10 mouse cellular contexts compared by ENCODE assay signal in the genomic region with DNA sequence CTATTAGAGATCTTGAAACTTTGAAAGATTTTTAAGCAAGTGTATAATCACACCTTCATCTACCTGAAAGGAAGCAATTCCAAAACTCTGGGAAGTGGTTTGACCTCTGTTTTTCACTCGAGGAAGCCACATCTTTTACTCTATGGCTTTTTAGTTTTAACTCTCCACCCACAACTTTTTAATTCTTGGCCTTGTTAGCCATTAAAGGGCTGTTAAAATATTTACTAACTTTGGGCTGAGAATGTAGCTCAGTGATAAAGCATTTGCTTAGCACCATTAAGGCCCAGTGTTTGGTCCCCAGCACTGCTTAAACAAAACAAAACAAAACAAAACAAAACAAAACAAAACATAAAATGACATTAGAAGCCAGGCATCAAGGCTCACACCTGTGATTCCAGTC. TPM values are rescaled to one million over a fixed set of nuclear protein-coding genes. Genes with fewer than 3 reads are reported as not detected.
A peak's percentile ranks its signal among the peaks of the same experiment; 100 is the strongest.
DNase-seq lines count a peak whose midpoint lies in the region; ATAC-seq and TF ChIP-seq lines count a peak whose summit lies in the region.
"Had no signal": no experiment of that assay in that cellular context is flagged by ENCODE, and none has a peak within 500 bp of the region (broad histone marks: within the 10 kb centered on the region; RNA-seq: fewer than 3 reads in every experiment).

No protein-coding gene starts in this region.

- no peak overlapping the region for H3K27ac ChIP-seq in forebrain, embryonic 10.5 days
- no peak overlapping the region for H3K27ac ChIP-seq in forebrain, embryonic 16.5 days (ENCODE audit: low read length)
- H3K27ac ChIP-seq in liver, adult 2 months (replicated peaks; ENCODE audit: insufficient read depth, low read depth, low read length) = peak overlapping the region; percentile 28; the same call in 1 of the 2 replicates
- no peak overlapping the region for H3K27ac ChIP-seq in intestine, embryonic 16.5 days (ENCODE audit: low read length)
- H3K27ac ChIP-seq in small intestine, adult 2 months (ENCODE audit: insufficient read depth, low read depth, low read length) = 0 out of 2 replicates have a peak overlapping the region, but pooled peaks have one; percentile 31

- no peak for DNase-seq in forebrain, embryonic 10.5 days (ENCODE audit: extremely low spot score, low spot score)
- DNase-seq in liver, adult 2 months (ENCODE audit: extremely low read depth, low read depth, low spot score) = peak; percentile 40
- no peak for DNase-seq in liver
- no peak for DNase-seq in embryo, embryonic 11 days
- no peak for DNase-seq in layer of hippocampus, adult 11-12 months (ENCODE audit: low spot score)
- DNase-seq: layer of hippocampus, adult 9-11 months; right cerebral cortex, adult 18-20 months had no signal

- peaks cover 14% of the 10 kb centered on the region; the same call in 1 of the 2 replicates for H3K79me2 ChIP-seq in liver, adult 2 months (ENCODE audit: control insufficient read depth, insufficient read depth, low read length)

- no peaks in the 10 kb centered on the region for H3K9me3 ChIP-seq in forebrain, embryonic 10.5 days
- no peaks in the 10 kb centered on the region for H3K9me3 ChIP-seq in forebrain, embryonic 16.5 days (ENCODE audit: control insufficient read depth, low read length)
- H3K9me3 ChIP-seq in intestine, embryonic 16.5 days (ENCODE audit: control insufficient read depth, low read length) = no peaks in the 10 kb centered on the region

- H3K4me3 ChIP-seq in forebrain, embryonic 10.5 days = peak overlapping the region; percentile 87
- no peak overlapping the region for H3K4me3 ChIP-seq in forebrain, embryonic 16.5 days (replicated peaks; ENCODE audit: low read length)
- H3K4me3 ChIP-seq in liver, adult 2 months (ENCODE audit: insufficient read depth, low read depth, low read length) = no peak overlapping the region
- peak overlapping the region; percentile 88; the same call in 1 of the 2 replicates for H3K4me3 ChIP-seq in intestine, embryonic 16.5 days (ENCODE audit: low read length)
- no peak overlapping the region for H3K4me3 ChIP-seq in small intestine, adult 2 months (ENCODE audit: low read depth, low read length)

- TF ChIP-seq POLR2A in liver, adult 2 months (IDR thresholded peaks at IDR 0.05; ENCODE audit: extremely low read depth, insufficient read depth, low read length) = no peak
- TF ChIP-seq POLR2A in small intestine, adult 2 months (IDR thresholded peaks at IDR 0.05; ENCODE audit: low read depth, low read length) = no peak

- TF ChIP-seq CTCF in liver, adult 2 months (IDR thresholded peaks at IDR 0.05; ENCODE audit: low read depth, low read length) = no peak
- no peak for TF ChIP-seq CTCF in small intestine, adult 2 months (IDR thresholded peaks at IDR 0.05; ENCODE audit: extremely low read depth, insufficient read length, insufficient replicate concordance, low read depth, low read length)

- peaks cover 25% of the 10 kb centered on the region for H3K36me3 ChIP-seq in forebrain, embryonic 10.5 days (replicated peaks)
- H3K36me3 ChIP-seq in forebrain, embryonic 16.5 days (ENCODE audit: control insufficient read depth, insufficient read depth) = no peaks in the 10 kb centered on the region
- no peaks in the 10 kb centered on the region; the same call in 1 of the 2 replicates for H3K36me3 ChIP-seq in liver, adult 2 months (ENCODE audit: control insufficient read depth, insufficient read depth, low read length)
- peaks cover 3% of the 10 kb centered on the region; the same call in 1 of the 2 replicates for H3K36me3 ChIP-seq in intestine, embryonic 16.5 days (ENCODE audit: control insufficient read depth, insufficient read depth, low read length)
- peaks cover 4% of the 10 kb centered on the region for H3K36me3 ChIP-seq in small intestine, adult 2 months (ENCODE audit: control insufficient read depth, insufficient read depth, low read length)

- WGBS in forebrain, embryonic 10.5 days = 41% methylated on average over 1 of the region's 1 CpGs
- 33% methylated on average over 1 of the region's 1 CpGs for WGBS in forebrain, embryonic 16.5 days
- 14% methylated on average over 1 of the region's 1 CpGs for WGBS in liver, adult 2 months
- 33% methylated on average over 1 of the region's 1 CpGs for whole genome bisulfite sequencing in intestine, embryonic 16.5 days
- WGBS in small intestine, adult 2 months = 18% methylated on average over 1 of the region's 1 CpGs

- H3K9ac ChIP-seq in forebrain, embryonic 16.5 days (replicated peaks; ENCODE audit: low read depth, low read length) = no peak overlapping the region
- H3K9ac ChIP-seq in liver, adult 2 months (ENCODE audit: low read depth, low read length) = no peak overlapping the region
- H3K9ac ChIP-seq in intestine, embryonic 16.5 days (ENCODE audit: low read depth, low read length) = no peak overlapping the region

- no peak overlapping the region for H3K4me2 ChIP-seq in forebrain, embryonic 16.5 days (ENCODE audit: low read length)
- peak overlapping the region; percentile 64; the same call in 1 of the 2 replicates for H3K4me2 ChIP-seq in intestine, embryonic 16.5 days (ENCODE audit: low read depth, low read length)

- H3K4me1 ChIP-seq in forebrain, embryonic 10.5 days = peaks cover 66% of the 10 kb centered on the region
- peaks cover 21% of the 10 kb centered on the region for H3K4me1 ChIP-seq in forebrain, embryonic 16.5 days (replicated peaks; ENCODE audit: control insufficient read depth, insufficient read depth, low read length)
- H3K4me1 ChIP-seq in liver, adult 2 months (ENCODE audit: control insufficient read depth, insufficient read depth, low read length) = peaks cover 2% of the 10 kb centered on the region; the same call in 1 of the 2 replicates
- peaks cover 18% of the 10 kb centered on the region for H3K4me1 ChIP-seq in intestine, embryonic 16.5 days (ENCODE audit: control insufficient read depth, insufficient read depth, low read length)
- peaks cover 4% of the 10 kb centered on the region; the same call in 1 of the 2 replicates for H3K4me1 ChIP-seq in small intestine, adult 2 months (ENCODE audit: control insufficient read depth, insufficient read depth, insufficient read length, low read length)

- no peak for ATAC-seq in forebrain, embryonic 16.5 days
- no peak for ATAC-seq in intestine, embryonic 16.5 days

- H3K27me3 ChIP-seq in forebrain, embryonic 10.5 days (ENCODE audit: poor library complexity, severe bottlenecking) = peaks cover 21% of the 10 kb centered on the region
- peaks cover 15% of the 10 kb centered on the region for H3K27me3 ChIP-seq in forebrain, embryonic 16.5 days (replicated peaks; ENCODE audit: control insufficient read depth, insufficient read depth, low read length)
- H3K27me3 ChIP-seq in liver, adult 2 months (ENCODE audit: control insufficient read depth, insufficient read depth, low read length) = no peaks in the 10 kb centered on the region
- no peaks in the 10 kb centered on the region for H3K27me3 ChIP-seq in intestine, embryonic 16.5 days (replicated peaks; ENCODE audit: control insufficient read depth, insufficient read depth, low read length)
- H3K27me3 ChIP-seq in small intestine, adult 2 months (ENCODE audit: control insufficient read depth, insufficient read depth, low read length) = no peaks in the 10 kb centered on the region

RNA-seq across cellular contexts. Expression of a gene that starts 2.2 kb away (rescaled TPM):
- 12.7 and 14.7 TPM in 2 replicates for polyA plus RNA-seq in forebrain, embryonic 10.5 days (2016; fragmentation: Nextera tagmentation; extraction: Ambion mirVana)
- polyA plus RNA-seq in forebrain, embryonic 16.5 days (2015; fragmentation: Nextera tagmentation; extraction: Ambion mirVana) = 2.2 and 2.4 TPM in 2 replicates
- 7.1 and 7.5 TPM in 2 replicates for total RNA-seq in liver, adult 2 months (2014; rRNA removed)
- 5.0 and 5.3 TPM in 2 replicates for polyA plus RNA-seq in liver, adult 2 months (2012; rRNA removed)
- polyA plus RNA-seq in intestine, embryonic 16.5 days (2015; fragmentation: Nextera tagmentation; extraction: Ambion mirVana) = 4.5 and 7.6 TPM in 2 replicates
- polyA plus RNA-seq in small intestine, adult 2 months (2012; rRNA removed) = 11.9 and 31.8 TPM in 2 replicates

Comparison
In these comparisons a context has a peak if more than half of its experiments do, and no peak if none do; other contexts are left out.
1. H3K4me3 ChIP-seq: peak in forebrain, embryonic 10.5 days (single experiment) and intestine, embryonic 16.5 days (single experiment); none in forebrain, embryonic 16.5 days (single experiment), liver, adult 2 months (single experiment) and small intestine, adult 2 months (single experiment).
2. H3K27ac ChIP-seq: peak in liver, adult 2 months (single experiment) and small intestine, adult 2 months (single experiment); none in forebrain, embryonic 10.5 days (single experiment), forebrain, embryonic 16.5 days (single experiment) and intestine, embryonic 16.5 days (single experiment).